Mouse (Mus musculus): ENCODE results near the gene Ercc2. TPM values are rescaled to one million over a fixed set of nuclear protein-coding genes. Genes with fewer than 3 reads are reported as not detected.

Gene Ercc2
- total and polyA plus RNA-seq, 3 experiments: 34.4 to 44.5 TPM; not detected in 1

DNA sequence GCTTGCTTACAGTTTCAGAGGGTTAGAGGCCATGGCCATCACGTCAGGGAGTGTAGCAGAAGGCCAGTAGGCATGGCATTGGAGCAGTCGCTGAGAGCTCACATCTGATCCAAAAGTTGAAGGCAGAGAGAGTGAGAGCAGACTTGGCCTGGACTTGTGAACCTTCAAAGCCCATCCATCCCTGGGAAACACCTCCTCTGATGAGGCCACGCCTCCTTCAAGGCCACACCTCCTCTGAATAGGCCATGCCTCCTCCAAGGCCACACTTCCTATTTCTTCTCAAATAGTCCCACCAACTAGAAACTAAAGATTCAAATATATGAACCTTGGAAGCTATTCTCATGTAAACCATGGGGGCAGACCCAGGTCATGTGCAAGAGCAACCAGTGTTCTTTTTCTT, 46.2 kb upstream of the Ercc2 start:
- Histone ChIP-seq H3K9me3 (replicated peaks; ENCODE audit: insufficient read depth, low read length) (no peaks in the 10 kb centered on the region), H3K36me3 (ENCODE audit: control insufficient read depth in 1 of 2, insufficient read depth in 2 of 2, low read length in 2 of 2) (peaks cover 0 to 7% of the 10 kb centered on the region in 2 experiments; a peak in 2 of 4 replicates), H3K79me2 (ENCODE audit: control insufficient read depth, insufficient read depth, low read length, poor library complexity) (no peaks in the 10 kb centered on the region), H3K27ac (ENCODE audit: control insufficient read depth, low read depth, low read length) (no peak overlapping the region), H3K4me3 (ENCODE audit: control insufficient read depth in 1 of 2, insufficient read depth in 1 of 2, low read depth in 2 of 2, low read length in 2 of 2) (no peak overlapping the region; a peak in 1 of 4 replicates), H3K27me3 (ENCODE audit: control insufficient read depth in 1 of 2, insufficient read depth in 2 of 2, low read length in 2 of 2) (no peaks in the 10 kb centered on the region; a peak in 2 of 4 replicates), H3K4me1 (ENCODE audit: control insufficient read depth in 1 of 2, insufficient read depth in 2 of 2, low read length in 2 of 2) (peaks cover 4 to 7% of the 10 kb centered on the region in 2 experiments), H3K9ac (ENCODE audit: control insufficient read depth, low read depth, low read length, poor library complexity, severe bottlenecking) (no peak overlapping the region)
- TF ChIP-seq ELF1 (IDR thresholded peaks at IDR 0.05; ENCODE audit: low read depth, low read length) (peak; percentile 47; the same call in 1 of the 2 replicates), ETS1 (IDR thresholded peaks at IDR 0.05; ENCODE audit: low read depth, low read length) (no peak)
- DNase-seq (ENCODE audit: low read depth, low spot score): peak; percentile 83

DNA sequence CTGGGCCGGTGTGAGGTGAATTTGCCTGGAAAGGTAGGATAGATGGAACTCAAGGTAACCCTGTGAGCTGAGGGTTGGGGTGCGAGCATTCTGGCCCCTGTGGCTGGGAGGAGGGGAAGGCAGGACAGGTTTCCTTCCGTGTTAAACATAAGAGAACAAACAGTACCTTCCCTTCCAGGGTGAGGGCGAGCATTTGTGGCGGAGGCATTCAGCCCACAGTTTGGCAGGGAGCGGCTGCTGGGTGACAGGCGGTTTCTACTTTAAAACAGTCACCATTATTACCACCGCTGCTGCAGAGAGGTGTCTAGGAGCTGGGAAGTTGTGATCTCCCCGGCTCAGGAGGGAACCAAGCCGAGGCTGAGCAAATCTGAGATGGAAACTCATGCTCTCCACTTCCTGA, 44.7 kb upstream of the Ercc2 start:
- Histone ChIP-seq H3K4me1 (ENCODE audit: control insufficient read depth in 1 of 2, insufficient read depth in 2 of 2, low read length in 2 of 2) (peaks cover 4 to 7% of the 10 kb centered on the region in 2 experiments), H3K9ac (ENCODE audit: control insufficient read depth, low read depth, low read length, poor library complexity, severe bottlenecking) (no peak overlapping the region), H3K36me3 (ENCODE audit: control insufficient read depth in 1 of 2, insufficient read depth in 2 of 2, low read length in 2 of 2) (peaks cover 0 to 7% of the 10 kb centered on the region in 2 experiments; a peak in 2 of 4 replicates), H3K4me3 (ENCODE audit: control insufficient read depth in 1 of 2, insufficient read depth in 1 of 2, low read depth in 2 of 2, low read length in 2 of 2) (no peak overlapping the region), H3K27me3 (ENCODE audit: control insufficient read depth in 1 of 2, insufficient read depth in 2 of 2, low read length in 2 of 2) (peaks cover 0 to 6% of the 10 kb centered on the region in 2 experiments; a peak in 2 of 4 replicates), H3K79me2 (ENCODE audit: control insufficient read depth, insufficient read depth, low read length, poor library complexity) (no peaks in the 10 kb centered on the region), H3K9me3 (replicated peaks; ENCODE audit: insufficient read depth, low read length) (no peaks in the 10 kb centered on the region), H3K27ac (ENCODE audit: control insufficient read depth, low read depth, low read length) (no peak overlapping the region)
- no peak for DNase-seq (ENCODE audit: low read depth, low spot score)
- TF ChIP-seq MYC (IDR thresholded peaks at IDR 0.05; ENCODE audit: low read depth, low read length): no peak
- TF ChIP-seq TCF12 (IDR thresholded peaks at IDR 0.05; ENCODE audit: low read depth, low read length): no peak
- no peak for TF ChIP-seq USF2 (IDR thresholded peaks at IDR 0.05; ENCODE audit: borderline replicate concordance in 1 of 2, insufficient read depth in 1 of 2, low read depth in 1 of 2, low read length in 2 of 2)
- no peak for TF ChIP-seq SMC3 (IDR thresholded peaks at IDR 0.05; ENCODE audit: low read depth, low read length)
- no peak for TF ChIP-seq ETS1 (IDR thresholded peaks at IDR 0.05; ENCODE audit: low read depth, low read length)
- TF ChIP-seq ZKSCAN1 (IDR thresholded peaks at IDR 0.05; ENCODE audit: low read depth, low read length): no peak
- no peak for TF ChIP-seq MXI1 (IDR thresholded peaks at IDR 0.05; ENCODE audit: low read depth, low read length)
- TF ChIP-seq MAZ (IDR thresholded peaks at IDR 0.05; ENCODE audit: low read depth, low read length): no peak
- TF ChIP-seq POLR2A (IDR thresholded peaks at IDR 0.05; ENCODE audit: control insufficient read depth in 1 of 2, insufficient read depth in 1 of 2, low read depth in 1 of 2, low read length in 2 of 2, poor library complexity in 1 of 2): no peak
- TF ChIP-seq NRF1 (IDR thresholded peaks at IDR 0.05; ENCODE audit: insufficient read depth, low read depth, low read length, poor library complexity, severe bottlenecking): no peak
- TF ChIP-seq SIN3A (IDR thresholded peaks at IDR 0.05; ENCODE audit: low read length): no peak
- TF ChIP-seq TAL1 (IDR thresholded peaks at IDR 0.05; ENCODE audit: low read length): no peak
- no peak for TF ChIP-seq CTCF (IDR thresholded peaks at IDR 0.05 in 2 of 3, conservative IDR thresholded peaks at IDR 0.05 in 1 of 3; ENCODE audit: control insufficient read depth in 1 of 3, insufficient read depth in 1 of 3, low read depth in 2 of 3, low read length in 3 of 3, poor library complexity in 1 of 3, severe bottlenecking in 1 of 3)
- no peak for TF ChIP-seq EP300 (IDR thresholded peaks at IDR 0.05; ENCODE audit: low read depth in 1 of 2, low read length in 2 of 2)
- TF ChIP-seq TBP (IDR thresholded peaks at IDR 0.05; ENCODE audit: low read depth, low read length): no peak
- TF ChIP-seq CHD2 (IDR thresholded peaks at IDR 0.05; ENCODE audit: low read length): no peak
- no peak for TF ChIP-seq UBTF (IDR thresholded peaks at IDR 0.05; ENCODE audit: borderline replicate concordance, insufficient read depth, low read depth, low read length)
- no peak for TF ChIP-seq NELFE (IDR thresholded peaks at IDR 0.05; ENCODE audit: low read depth, low read length)

All from MEL (cell line).